Mouse (Mus musculus) limb, embryonic 12.5 days (tissue): Measurements from ENCODE around the gene Ick. TPM values are rescaled to one million over a fixed set of nuclear protein-coding genes. Genes with fewer than 3 reads are reported as not detected.
A peak's percentile ranks its signal among the peaks of the same experiment; 100 is the strongest.
"Not testable (repeated sequence)": the region's sequence is repeated elsewhere in the genome, so short reads cannot be mapped to it uniquely, and the experiment has no call there.

Experiments
- ATAC-seq: fragments of 200-750 bp; cut with Nextera tagmentation; 2 replicates; pipeline ENCODE4 v1.8.0; 2017; ENCODE audit warnings: low read depth, moderate TSS enrichment; ENCODE audit not compliant: insufficient number of reproducible peaks, insufficient read depth, low FRiP score, low TSS enrichment
- H3K27ac ChIP-seq: fragments of 300-500 bp; sonication (generic); 2 replicates; pipeline ENCODE4 v1.5.1; 2016; ENCODE audit warnings: mild to moderate bottlenecking, moderate library complexity
- H3K27me3 ChIP-seq: fragments of 300-500 bp; sonication (generic); 2 replicates; pipeline ENCODE4 v1.6.1; 2016; ENCODE audit warnings: mild to moderate bottlenecking, moderate library complexity
- H3K36me3 ChIP-seq: fragments of 300-500 bp; sonication (generic); 2 replicates; pipeline ENCODE4 v1.6.1; 2016; ENCODE audit warnings: mild to moderate bottlenecking, moderate library complexity
- H3K4me1 ChIP-seq: fragments of 300-500 bp; sonication (generic); replicated peaks from 2 replicates; pipeline ENCODE4 v1.6.1; 2016
- H3K4me2 ChIP-seq: fragments of 300-500 bp; sonication (generic); 2 replicates; pipeline ENCODE4 v1.6.1; 2016; ENCODE audit warnings: mild to moderate bottlenecking, moderate library complexity
- H3K4me3 ChIP-seq: fragments of 300-500 bp; sonication (generic); replicated peaks from 2 replicates; pipeline ENCODE4 v1.5.1; 2016; ENCODE audit warnings: mild to moderate bottlenecking
- H3K9ac ChIP-seq: fragments of 300-500 bp; sonication (generic); replicated peaks from 2 replicates; pipeline ENCODE4 v1.6.1; 2016; ENCODE audit warnings: mild to moderate bottlenecking, moderate library complexity
- H3K9me3 ChIP-seq: fragments of 300-500 bp; sonication (generic); 2 replicates; pipeline ENCODE4 v1.6.1; 2016; ENCODE audit warnings: mild to moderate bottlenecking, moderate library complexity
- WGBS: fragments of 180-500 bp; shearing (Covaris S2); methylation state at CpG from one replicate; pipeline ENCODE4 v1.1.7; 2016; 5-methylcytosine and 5-hydroxymethylcytosine counted together
- polyA plus RNA-seq: library from polyadenylated mRNA; unstranded; fragments of >200 nt; fragmentation: Nextera tagmentation; extraction: Ambion mirVana; gene quantifications from 2 replicates; pipeline ENCODE4 v1.2.1, GENCODE M21; 2016

Gene Ick
- polyA plus RNA-seq, 1 experiment from 2014 or later, result 35.1 TPM

- WGBS, result 41% methylated on average over 3 of the region's 3 CpGs
These were observed 65.9 kb downstream of the Ick start for GRCm38 (mm10) chr9:78174925-78175276.

GRCm38 (mm10) chr9:78175277-78176200 lies 66.5 kb downstream of the Ick start:
- ATAC-seq, result peak; percentile 99
- peak overlapping the region; percentile 98 for H3K27ac ChIP-seq
- H3K9ac ChIP-seq, result peak overlapping the region; percentile 84
- H3K4me3 ChIP-seq, result peak overlapping the region; percentile 67
- no peaks in the 10 kb centered on the region for H3K27me3 ChIP-seq
- no peaks in the 10 kb centered on the region; the same call in 1 of the 2 replicates for H3K4me1 ChIP-seq
- WGBS, result under 1% methylated on average over 51 of the region's 58 CpGs
- peak overlapping the region; percentile 60 for H3K4me2 ChIP-seq
- peaks cover 3% of the 10 kb centered on the region; the same call in 1 of the 2 replicates for H3K36me3 ChIP-seq
- no peaks in the 10 kb centered on the region for H3K9me3 ChIP-seq

More at GRCm38 (mm10) chr9:78174925-78175276, 65.9 kb downstream of the Ick start:
- ATAC-seq, H3K4me2 ChIP-seq, H3K27ac ChIP-seq, H3K36me3 ChIP-seq, H3K27me3 ChIP-seq, H3K9ac ChIP-seq, H3K9me3 ChIP-seq, H3K4me1 ChIP-seq, H3K4me3 ChIP-seq: not testable (repeated sequence)

- peak overlapping the region; percentile 67 for H3K4me3 ChIP-seq
- peak overlapping the region; percentile 98 for H3K27ac ChIP-seq
- H3K4me2 ChIP-seq, result peak overlapping the region; percentile 60
- 1% methylated on average over 22 of the region's 22 CpGs for WGBS
- H3K4me1 ChIP-seq, result no peaks in the 10 kb centered on the region; the same call in 1 of the 2 replicates
- H3K9ac ChIP-seq, result peak overlapping the region; percentile 84
- ATAC-seq, result 0 out of 2 replicates have a peak, but pooled peaks have one; percentile 61
- H3K27me3 ChIP-seq, result no peaks in the 10 kb centered on the region
- H3K36me3 ChIP-seq, result no peaks in the 10 kb centered on the region
- H3K9me3 ChIP-seq, result no peaks in the 10 kb centered on the region
These were observed 67.3 kb downstream of the Ick start for GRCm38 (mm10) chr9:78176201-78176727.

- Histone ChIP-seq H3K27me3 (no peaks in the 10 kb centered on the region), H3K27ac (peak overlapping the region; percentile 98), H3K9me3 (no peaks in the 10 kb centered on the region), H3K9ac (peak overlapping the region; percentile 84; the same call in 1 of the 2 replicates), H3K4me2 (peak overlapping the region; percentile 60), H3K4me1 (no peaks in the 10 kb centered on the region; the same call in 1 of the 2 replicates), H3K36me3 (no peaks in the 10 kb centered on the region), H3K4me3 (peak overlapping the region; percentile 67)
- 43% methylated on average over 7 of the region's 7 CpGs for WGBS
- no peak for ATAC-seq
These were observed 67.8 kb downstream of the Ick start for GRCm38 (mm10) chr9:78176831-78177230.

GRCm38 (mm10) chr9:78178197-78178596 lies 69.2 kb downstream of the Ick start:
- Histone ChIP-seq H3K36me3 (no peaks in the 10 kb centered on the region), H3K9me3 (no peaks in the 10 kb centered on the region), H3K27me3 (no peaks in the 10 kb centered on the region), H3K4me3 (no peak overlapping the region), H3K4me2 (no peak overlapping the region), H3K27ac (no peak overlapping the region), H3K4me1 (no peaks in the 10 kb centered on the region; the same call in 1 of the 2 replicates), H3K9ac (no peak overlapping the region)
- 85% methylated on average over 5 of the region's 5 CpGs for WGBS
- no peak for ATAC-seq

GRCm38 (mm10) chr9:78179071-78179470 lies 70.1 kb downstream of the Ick start:
- no peak for ATAC-seq
- Histone ChIP-seq H3K27ac (no peak overlapping the region), H3K4me3 (no peak overlapping the region), H3K4me2 (no peak overlapping the region), H3K36me3 (no peaks in the 10 kb centered on the region), H3K27me3 (no peaks in the 10 kb centered on the region), H3K9ac (no peak overlapping the region), H3K9me3 (no peaks in the 10 kb centered on the region), H3K4me1 (no peaks in the 10 kb centered on the region; the same call in 1 of the 2 replicates)
- 96% methylated on average over 2 of the region's 2 CpGs for WGBS

GRCm38 (mm10) chr9:78182474-78182873 lies 73.5 kb downstream of the Ick start, which contains the start of gene Gsta4:
TSS of gene Gsta4 (plus strand) at chr9:78182774.
- not testable (repeated sequence) for H3K36me3 ChIP-seq, H3K4me3 ChIP-seq, ATAC-seq, H3K27ac ChIP-seq, H3K4me1 ChIP-seq, H3K9me3 ChIP-seq, H3K4me2 ChIP-seq, H3K9ac ChIP-seq, H3K27me3 ChIP-seq
- WGBS, result 96% methylated on average over 4 of the region's 7 CpGs

GRCm38 (mm10) chr9:78185686-78186085 lies 76.7 kb downstream of the Ick start:
- WGBS, result 83% methylated on average over 9 of the region's 9 CpGs
- H3K27me3 ChIP-seq, result peaks cover 12% of the 10 kb centered on the region; the same call in 1 of the 2 replicates

GRCm38 (mm10) chr9:78188910-78189309 lies 79.9 kb downstream of the Ick start:
- Histone ChIP-seq H3K4me2 (no peak overlapping the region), H3K4me1 (peaks cover 22% of the 10 kb centered on the region), H3K36me3 (no peaks in the 10 kb centered on the region), H3K9ac (no peak overlapping the region), H3K27me3 (peaks cover 15% of the 10 kb centered on the region; the same call in 1 of the 2 replicates), H3K27ac (no peak overlapping the region), H3K4me3 (no peak overlapping the region), H3K9me3 (no peaks in the 10 kb centered on the region)
- WGBS, result 72% methylated on average over 8 of the region's 8 CpGs
- no peak for ATAC-seq

More at GRCm38 (mm10) chr9:78185686-78186085, 76.7 kb downstream of the Ick start:
- Histone ChIP-seq H3K9me3 (no peaks in the 10 kb centered on the region), H3K27ac (no peak overlapping the region), H3K9ac (no peak overlapping the region), H3K4me3 (no peak overlapping the region), H3K36me3 (no peaks in the 10 kb centered on the region), H3K4me1 (peaks cover 5% of the 10 kb centered on the region), H3K4me2 (no peak overlapping the region)
- ATAC-seq, result no peak

GRCm38 (mm10) chr9:78190651-78191634 lies 82.0 kb downstream of the Ick start:
- 2% methylated on average over 19 of the region's 19 CpGs for WGBS
- ATAC-seq, result no peak; the same call in 1 of the 2 replicates
- H3K27ac ChIP-seq, result no peak overlapping the region

More at GRCm38 (mm10) chr9:78190651-78191634, 82.0 kb downstream of the Ick start:
- Histone ChIP-seq H3K36me3 (no peaks in the 10 kb centered on the region), H3K27me3 (peaks cover 15% of the 10 kb centered on the region; the same call in 1 of the 2 replicates), H3K4me3 (peak overlapping the region; percentile 44), H3K9ac (0 out of 2 replicates have a peak overlapping the region, but pooled peaks have one; percentile 48), H3K4me1 (peaks cover 27% of the 10 kb centered on the region), H3K4me2 (peak overlapping the region; percentile 67), H3K9me3 (no peaks in the 10 kb centered on the region)
